Mouse (Mus musculus) lung, postnatal 0 days (tissue): ENCODE results near the gene Ltbp1.

Experiments used
- CTCF ChIP-seq: IDR thresholded peaks from 2 replicates; pipeline ENCODE4 v1.5.1; 2016; ENCODE audit warnings: antibody characterized with exemption, mild to moderate bottlenecking
- EP300 ChIP-seq: IDR thresholded peaks from 2 replicates; pipeline ENCODE4 v1.6.1; 2016; ENCODE audit warnings: antibody characterized with exemption, mild to moderate bottlenecking, control low read depth

GRCm38 (mm10) chr17:75391429-75392192 is 386.2 kb downstream of the Ltbp1 start:
- TF ChIP-seq CTCF (no peak), EP300 (no peak)
